Mouse (Mus musculus) forebrain, embryonic 12.5 days (tissue): ENCODE results near the gene Kcnab3. TPM values are rescaled to one million over a fixed set of nuclear protein-coding genes. Genes with fewer than 3 reads are reported as not detected.
"Not testable (repeated sequence)": the region's sequence is repeated elsewhere in the genome, so short reads cannot be mapped to it uniquely, and the experiment has no call there.

Source experiments
- ATAC-seq: fragments of 200-750 bp; cut with Nextera tagmentation; 2 replicates; pipeline ENCODE4 v1.8.0; 2017; ENCODE audit warnings: moderate TSS enrichment; ENCODE audit not compliant: low FRiP score
- H3K27ac ChIP-seq: fragments of 300-500 bp; sonication (generic); 2 replicates; pipeline ENCODE4 v1.5.1; 2016; ENCODE audit warnings: mild to moderate bottlenecking
- H3K27me3 ChIP-seq: fragments of 300-500 bp; sonication (generic); 2 replicates; pipeline ENCODE4 v1.6.1; 2016; ENCODE audit warnings: mild to moderate bottlenecking
- H3K36me3 ChIP-seq: fragments of 300-500 bp; sonication (generic); replicated peaks from 2 replicates; pipeline ENCODE4 v1.6.1; 2016; ENCODE audit warnings: mild to moderate bottlenecking
- H3K4me1 ChIP-seq: fragments of 300-500 bp; sonication (generic); 2 replicates; pipeline ENCODE4 v1.6.1; 2016
- H3K4me2 ChIP-seq: fragments of 300-500 bp; sonication (generic); 2 replicates; pipeline ENCODE4 v1.6.1; 2016; ENCODE audit warnings: mild to moderate bottlenecking, moderate library complexity
- H3K4me3 ChIP-seq: fragments of 300-500 bp; sonication (generic); replicated peaks from 2 replicates; pipeline ENCODE4 v1.5.1; 2016; ENCODE audit warnings: mild to moderate bottlenecking
- H3K9ac ChIP-seq: fragments of 300-500 bp; sonication (generic); 2 replicates; pipeline ENCODE4 v1.6.1; 2016; ENCODE audit warnings: mild to moderate bottlenecking
- H3K9me3 ChIP-seq: fragments of 300-500 bp; sonication (generic); 2 replicates; pipeline ENCODE4 v1.6.1; 2016
- WGBS: fragments of 180-500 bp; shearing (Covaris S2); methylation state at CpG from one replicate; pipeline ENCODE4 v1.1.7; 2016; 5-methylcytosine and 5-hydroxymethylcytosine counted together
- polyA plus RNA-seq: library from polyadenylated mRNA; unstranded; fragments of >200 nt; fragmentation: Nextera tagmentation; extraction: Ambion mirVana; gene quantifications from 2 replicates; pipeline ENCODE4 v1.2.1, GENCODE M21; 2016

Gene Kcnab3
- polyA plus RNA-seq: 5.1 and 5.5 TPM in 2 replicates

DNA sequence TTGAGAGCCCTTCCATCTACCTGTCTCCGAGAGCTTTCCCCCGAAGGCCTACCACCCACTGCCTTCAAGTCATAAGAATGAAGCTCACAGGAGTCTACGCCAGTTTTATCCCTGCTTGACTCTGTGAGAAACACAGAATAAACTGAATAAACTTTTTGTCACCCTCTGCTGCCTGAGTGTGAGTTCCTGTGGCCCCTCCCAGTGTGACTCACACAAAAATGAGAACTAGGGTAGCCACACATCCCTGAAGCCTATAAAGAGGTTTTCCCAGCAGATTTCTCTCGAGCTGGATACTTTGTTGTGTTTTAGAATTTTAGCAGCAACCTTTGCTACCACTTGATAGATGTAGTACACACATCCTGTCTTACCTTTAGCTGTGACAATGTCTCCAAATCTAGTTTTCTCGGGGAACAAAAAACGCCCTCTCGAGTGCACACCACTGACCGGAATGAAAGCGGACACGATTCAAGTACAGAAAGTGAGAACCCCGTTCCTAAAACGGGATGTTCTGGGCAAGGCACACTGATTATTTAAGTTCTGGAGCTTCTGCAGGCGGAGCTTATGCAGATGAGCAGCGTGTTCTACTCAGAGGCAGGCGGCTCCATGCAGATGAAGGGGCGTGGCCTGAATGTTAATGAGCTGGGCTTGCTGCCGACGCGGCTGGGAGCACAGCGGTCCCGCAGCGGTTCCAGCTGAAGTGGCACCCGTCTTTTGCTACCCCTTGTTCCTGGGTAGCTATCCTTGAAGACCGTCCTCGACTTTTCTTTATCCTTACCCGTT lies at the start of gene Kcnab3:
Kcnab3 (plus strand) TSS at position 631 of the 780 bp plus-strand sequence.
- peak within 1 kb of the TSS; percentile 55 for H3K4me3 ChIP-seq
- 11% methylated on average over 26 of the region's 26 CpGs for WGBS
- H3K36me3 ChIP-seq: no peaks in the 10 kb centered on the region; the same call in 1 of the 2 replicates
- H3K27me3 ChIP-seq: peaks cover 42% of the 10 kb centered on the region
- H3K27ac ChIP-seq: peak within 1 kb of the TSS; percentile 33; the same call in 1 of the 2 replicates
- H3K9me3 ChIP-seq: no peaks in the 10 kb centered on the region
- peak; percentile 62; the same call in 1 of the 2 replicates for ATAC-seq
- peak within 1 kb of the TSS; percentile 75 for H3K9ac ChIP-seq
- H3K4me1 ChIP-seq: peaks cover 51% of the 10 kb centered on the region
- H3K4me2 ChIP-seq: peak within 1 kb of the TSS; percentile 95

DNA sequence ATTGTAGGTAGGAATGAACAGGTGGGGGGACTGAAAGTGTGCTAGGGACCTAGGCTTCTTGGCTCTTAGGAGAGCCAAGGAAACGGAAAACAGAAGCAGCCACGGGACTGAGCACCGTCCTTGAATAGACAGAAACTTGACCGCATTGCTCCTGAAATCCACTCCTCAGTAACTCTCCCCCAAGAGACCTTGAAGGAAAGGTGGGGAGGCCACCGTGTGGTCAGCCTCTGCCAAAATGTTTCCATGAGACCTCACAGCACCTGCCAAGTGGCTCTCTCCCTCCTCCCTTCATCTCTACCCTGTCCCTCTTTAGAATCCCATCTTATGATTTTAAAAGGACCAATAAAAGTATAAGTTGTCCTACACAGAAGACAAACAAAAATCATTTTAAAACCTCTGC lies 48.8 kb upstream of the Kcnab3 start:
- no peak overlapping the region for H3K4me2 ChIP-seq
- H3K4me1 ChIP-seq: no peaks in the 10 kb centered on the region
- no peak overlapping the region for H3K4me3 ChIP-seq
- no peaks in the 10 kb centered on the region for H3K36me3 ChIP-seq
- no peak for ATAC-seq
- WGBS: 67% methylated on average over 5 of the region's 5 CpGs
- H3K9me3 ChIP-seq: no peaks in the 10 kb centered on the region
- H3K27ac ChIP-seq: no peak overlapping the region
- no peaks in the 10 kb centered on the region for H3K27me3 ChIP-seq
- no peak overlapping the region for H3K9ac ChIP-seq

DNA sequence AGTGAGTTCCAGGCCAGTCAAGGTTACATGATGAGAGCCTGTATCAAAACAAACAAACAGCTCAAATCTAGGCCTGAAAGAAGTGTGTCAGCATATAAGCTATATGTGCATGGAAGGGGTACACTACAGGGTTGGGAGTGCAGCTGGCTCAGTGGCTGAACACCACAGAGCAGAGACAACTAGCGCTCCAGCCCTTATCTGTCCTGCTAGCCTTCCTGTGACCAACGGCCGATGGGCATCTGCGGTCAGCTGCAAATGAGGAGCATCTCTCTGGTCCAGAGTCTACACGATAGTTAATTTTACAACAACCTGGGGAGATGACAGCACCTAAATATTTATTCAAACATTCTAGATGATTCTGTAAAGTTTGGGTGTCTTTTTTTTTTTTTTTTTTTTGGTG lies 34.9 kb upstream of the Kcnab3 start:
- Histone ChIP-seq H3K4me3 (no peak overlapping the region), H3K36me3 (0 out of 2 replicates have a peak, but pooled peaks cover 3% of the 10 kb centered on the region), H3K4me2 (no peak overlapping the region), H3K9ac (no peak overlapping the region), H3K27me3 (no peaks in the 10 kb centered on the region), H3K9me3 (no peaks in the 10 kb centered on the region), H3K27ac (no peak overlapping the region), H3K4me1 (no peaks in the 10 kb centered on the region)
- ATAC-seq: no peak
- WGBS: 96% methylated on average over 5 of the region's 5 CpGs

DNA sequence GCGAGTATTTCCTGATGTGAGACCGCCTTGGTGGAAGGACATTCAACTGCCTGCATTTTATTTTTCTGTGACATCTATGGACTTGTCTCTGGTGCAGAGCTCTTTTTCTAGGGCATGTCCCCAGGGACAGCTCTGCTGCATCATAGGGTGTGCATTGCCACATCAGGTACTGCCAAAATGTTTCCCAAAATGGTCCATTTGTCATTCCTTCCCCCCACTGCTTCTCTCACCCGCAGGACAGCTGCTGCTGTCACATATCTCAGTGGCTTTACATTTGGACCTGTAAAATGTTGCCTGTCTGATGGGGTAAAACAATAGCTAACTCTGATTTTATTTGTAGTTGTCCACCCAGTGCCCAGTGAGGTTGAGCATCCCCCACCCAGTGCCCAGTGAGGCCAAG lies 30.8 kb upstream of the Kcnab3 start:
- Histone ChIP-seq H3K4me2 (no peak overlapping the region), H3K36me3 (peaks cover 35% of the 10 kb centered on the region), H3K9me3 (no peaks in the 10 kb centered on the region), H3K4me1 (no peaks in the 10 kb centered on the region; the same call in 1 of the 2 replicates), H3K27ac (no peak overlapping the region), H3K9ac (no peak overlapping the region), H3K27me3 (no peaks in the 10 kb centered on the region), H3K4me3 (no peak overlapping the region)
- WGBS: 95% methylated on average over 3 of the region's 3 CpGs
- ATAC-seq: no peak

DNA sequence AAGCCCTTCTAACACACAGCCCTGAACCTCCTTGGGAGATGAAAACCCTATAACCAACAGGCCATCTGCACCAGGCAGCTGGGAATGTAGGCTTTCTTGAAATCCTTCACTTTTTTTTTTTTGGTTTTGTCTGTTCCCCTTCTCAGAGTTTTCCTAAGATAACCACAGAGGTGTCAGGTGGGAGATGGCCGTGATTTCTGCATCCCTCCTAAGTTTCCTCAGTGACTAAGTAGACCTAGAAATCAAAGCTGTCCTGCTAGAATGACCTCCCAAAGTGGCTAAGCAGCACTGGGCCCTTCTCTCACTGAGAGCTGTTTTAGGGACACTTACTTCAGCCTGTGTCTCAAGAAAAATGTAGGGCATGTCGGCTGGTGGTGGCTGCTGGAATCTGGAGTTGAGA lies 28.3 kb upstream of the Kcnab3 start:
- no peak overlapping the region for H3K9ac ChIP-seq
- H3K36me3 ChIP-seq: peaks cover 57% of the 10 kb centered on the region
- H3K4me2 ChIP-seq: no peak overlapping the region
- 79% methylated on average over 2 of the region's 2 CpGs for WGBS
- H3K4me1 ChIP-seq: no peaks in the 10 kb centered on the region; the same call in 1 of the 2 replicates
- no peaks in the 10 kb centered on the region for H3K9me3 ChIP-seq
- no peak overlapping the region for H3K4me3 ChIP-seq
- H3K27ac ChIP-seq: no peak overlapping the region
- H3K27me3 ChIP-seq: no peaks in the 10 kb centered on the region
- ATAC-seq: no peak

DNA sequence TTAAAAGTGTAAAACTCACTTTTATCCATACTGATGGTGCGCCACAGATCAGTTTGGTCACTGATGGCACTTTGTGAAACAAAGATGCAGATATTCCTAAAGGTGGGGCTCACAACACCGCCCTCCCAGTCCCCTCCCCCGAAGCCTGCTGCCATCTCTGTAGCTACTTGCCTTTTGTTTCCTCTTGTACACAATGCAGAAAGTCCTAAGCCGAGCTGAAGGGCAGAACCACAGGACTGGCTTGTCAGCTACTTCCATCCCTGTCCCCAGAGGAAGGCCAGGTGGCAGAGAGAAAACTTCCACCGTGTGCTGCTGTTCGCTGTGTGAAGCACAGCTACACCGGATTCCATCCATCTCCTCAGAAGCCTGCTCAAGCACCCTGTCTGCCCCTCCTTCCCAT lies 27.8 kb upstream of the Kcnab3 start:
- Histone ChIP-seq H3K9ac (no peak overlapping the region), H3K4me2 (no peak overlapping the region), H3K36me3 (peaks cover 61% of the 10 kb centered on the region), H3K4me1 (no peaks in the 10 kb centered on the region; the same call in 1 of the 2 replicates), H3K27ac (no peak overlapping the region), H3K4me3 (no peak overlapping the region), H3K9me3 (no peaks in the 10 kb centered on the region), H3K27me3 (no peaks in the 10 kb centered on the region)
- 74% methylated on average over 7 of the region's 7 CpGs for WGBS
- no peak for ATAC-seq

DNA sequence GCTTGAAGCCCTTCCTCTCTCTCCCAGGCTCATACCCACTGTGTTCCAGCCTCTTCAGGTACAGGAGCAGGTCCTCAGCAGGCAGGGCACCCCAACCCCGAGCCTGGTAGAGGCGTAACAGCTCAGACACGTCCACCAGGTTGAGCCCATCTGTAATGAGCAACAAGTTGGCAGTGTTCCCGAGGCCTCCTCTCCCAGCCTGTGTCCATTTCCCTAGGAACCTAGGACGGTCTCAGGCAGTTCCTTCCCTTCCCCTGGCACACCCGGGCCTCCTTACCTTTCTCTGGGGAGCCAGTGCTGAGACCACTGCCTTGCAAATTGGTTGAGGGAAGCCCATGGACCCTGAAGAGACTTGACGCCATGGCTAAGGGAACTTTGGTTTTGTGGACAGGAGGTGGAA lies 23.2 kb upstream of the Kcnab3 start:
- no peak for ATAC-seq
- Histone ChIP-seq H3K9ac (no peak overlapping the region), H3K36me3 (peaks cover 93% of the 10 kb centered on the region), H3K9me3 (no peaks in the 10 kb centered on the region), H3K27me3 (no peaks in the 10 kb centered on the region), H3K4me1 (no peaks in the 10 kb centered on the region; the same call in 1 of the 2 replicates), H3K4me3 (no peak overlapping the region), H3K27ac (no peak overlapping the region), H3K4me2 (no peak overlapping the region)
- WGBS: 92% methylated on average over 7 of the region's 7 CpGs

DNA sequence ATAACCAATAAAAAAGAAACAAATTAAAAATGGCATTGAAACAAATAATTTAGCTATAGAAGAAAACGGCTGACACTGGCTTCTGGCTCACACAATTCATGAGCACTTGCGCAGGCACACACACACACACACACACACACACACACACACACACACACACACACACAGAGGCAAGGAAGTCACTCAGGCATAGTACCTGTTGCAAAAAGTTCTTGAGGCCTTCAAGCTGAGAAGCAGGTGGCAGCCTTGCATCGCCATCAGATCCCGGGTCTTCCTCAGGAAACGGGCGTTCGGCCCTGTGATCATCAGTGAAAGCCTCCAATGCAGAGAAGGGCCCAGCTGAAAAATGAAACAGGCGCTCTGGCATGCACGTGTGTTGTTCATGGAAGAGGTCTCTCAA lies 20.8 kb upstream of the Kcnab3 start:
- ATAC-seq: no peak
- WGBS: 91% methylated on average over 9 of the region's 9 CpGs
- Histone ChIP-seq H3K4me1 (no peaks in the 10 kb centered on the region), H3K36me3 (peaks cover 95% of the 10 kb centered on the region), H3K4me3 (no peak overlapping the region), H3K27ac (no peak overlapping the region), H3K27me3 (no peaks in the 10 kb centered on the region), H3K4me2 (no peak overlapping the region), H3K9me3 (no peaks in the 10 kb centered on the region), H3K9ac (no peak overlapping the region)

DNA sequence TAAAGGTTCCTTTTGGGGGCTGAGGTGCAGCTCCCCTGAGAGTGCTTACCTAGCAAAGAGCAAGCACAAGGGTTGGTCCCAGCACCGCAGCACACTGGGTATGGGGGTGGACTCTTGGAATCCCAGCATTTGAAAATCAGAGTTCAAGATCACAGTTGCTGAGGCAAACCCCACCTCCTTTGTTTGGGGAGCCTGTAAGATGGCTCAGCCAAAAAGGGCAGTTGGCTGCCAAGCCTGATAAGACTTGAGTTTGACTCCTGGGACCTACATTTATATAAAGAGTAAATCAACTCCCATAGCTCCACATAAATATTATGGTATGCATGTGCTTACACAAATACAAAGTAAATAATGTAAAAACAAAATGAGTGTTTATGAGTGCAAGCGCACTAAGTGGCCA lies 20.0 kb upstream of the Kcnab3 start:
- Histone ChIP-seq H3K9ac (no peak overlapping the region), H3K4me1 (no peaks in the 10 kb centered on the region), H3K9me3 (no peaks in the 10 kb centered on the region), H3K27me3 (no peaks in the 10 kb centered on the region), H3K36me3 (peaks cover 96% of the 10 kb centered on the region), H3K4me3 (no peak overlapping the region), H3K4me2 (no peak overlapping the region), H3K27ac (no peak overlapping the region)
- no peak for ATAC-seq
- WGBS: 95% methylated on average over 2 of the region's 2 CpGs

DNA sequence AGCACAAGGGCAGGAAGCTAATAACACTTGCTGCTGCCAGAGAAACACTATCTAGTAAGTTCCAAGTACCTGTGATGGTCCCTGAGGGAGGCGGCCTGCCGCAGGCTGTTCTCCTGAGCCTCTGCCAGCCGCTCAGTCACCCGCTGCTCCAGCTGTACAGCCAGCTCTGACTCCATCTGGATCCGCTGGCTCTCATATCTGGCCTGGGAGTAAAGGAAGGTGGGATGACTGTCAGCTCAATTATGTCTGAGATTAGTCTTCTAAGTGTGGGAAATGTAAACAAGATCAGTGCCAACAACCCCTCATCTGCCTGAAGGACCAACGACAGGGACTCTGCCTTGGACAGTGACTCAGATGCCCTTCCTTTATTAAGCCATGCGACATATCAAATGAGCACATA lies 14.8 kb upstream of the Kcnab3 start:
- H3K36me3 ChIP-seq: peaks cover 90% of the 10 kb centered on the region
- H3K27me3 ChIP-seq: no peaks in the 10 kb centered on the region
- no peak overlapping the region for H3K9ac ChIP-seq
- H3K9me3 ChIP-seq: no peaks in the 10 kb centered on the region
- H3K4me3 ChIP-seq: no peak overlapping the region
- 82% methylated on average over 7 of the region's 7 CpGs for WGBS
- no peak overlapping the region for H3K27ac ChIP-seq
- H3K4me1 ChIP-seq: no peaks in the 10 kb centered on the region
- no peak overlapping the region for H3K4me2 ChIP-seq
- no peak for ATAC-seq

DNA sequence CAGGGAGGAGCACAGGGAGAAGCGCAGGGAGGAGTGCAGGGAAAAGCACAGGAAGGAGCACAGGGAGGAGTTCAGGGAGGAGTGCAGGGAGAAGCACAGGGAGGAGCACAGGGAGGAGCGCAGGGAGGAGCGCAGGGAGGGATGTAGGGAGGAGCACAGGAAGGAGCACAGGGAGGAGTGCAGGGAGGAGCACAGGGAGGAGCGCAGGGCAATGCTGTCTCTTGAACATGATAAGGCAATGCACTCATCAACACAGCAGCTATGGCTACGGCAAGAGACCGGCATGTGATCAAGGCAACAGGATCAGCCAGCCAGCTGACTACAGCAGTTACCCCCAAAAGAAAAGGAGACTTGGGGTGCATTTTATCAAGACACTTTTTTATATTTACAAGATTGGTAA lies 9.7 kb upstream of the Kcnab3 start:
- Histone ChIP-seq H3K4me1 (peaks cover 4% of the 10 kb centered on the region), H3K9ac (no peak overlapping the region), H3K4me2 (no peak overlapping the region), H3K36me3 (peaks cover 76% of the 10 kb centered on the region), H3K9me3 (no peaks in the 10 kb centered on the region), H3K27me3 (no peaks in the 10 kb centered on the region), H3K27ac (no peak overlapping the region), H3K4me3 (no peak overlapping the region)
- WGBS: 97% methylated on average over 6 of the region's 6 CpGs
- ATAC-seq: no peak

DNA sequence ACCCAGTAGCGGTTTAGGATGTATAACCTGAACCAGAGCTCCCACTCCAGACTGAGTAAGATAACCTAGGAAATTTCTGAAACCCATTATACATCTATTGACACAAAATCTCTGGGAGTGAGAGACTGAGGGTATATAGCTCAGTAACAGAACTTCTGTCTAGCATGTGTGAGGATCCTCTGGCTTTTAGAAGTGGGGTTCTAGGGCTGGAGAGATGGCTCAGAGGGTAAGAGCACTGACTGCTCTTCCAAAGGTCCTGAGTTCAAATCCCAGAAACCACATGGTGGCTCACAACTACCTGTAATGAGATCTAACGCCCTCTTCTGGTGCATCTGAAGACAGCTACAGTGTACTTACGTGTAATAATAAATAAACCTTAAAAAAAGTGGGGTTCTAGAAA lies 8.1 kb upstream of the Kcnab3 start:
- H3K9me3 ChIP-seq, H3K4me2 ChIP-seq, H3K9ac ChIP-seq, H3K27me3 ChIP-seq, H3K27ac ChIP-seq, H3K4me3 ChIP-seq, ATAC-seq: not testable (repeated sequence)
- H3K36me3 ChIP-seq: peaks cover 65% of the 10 kb centered on the region
- 92% methylated on average over 3 of the region's 3 CpGs for WGBS
- H3K4me1 ChIP-seq: peaks cover 19% of the 10 kb centered on the region

DNA sequence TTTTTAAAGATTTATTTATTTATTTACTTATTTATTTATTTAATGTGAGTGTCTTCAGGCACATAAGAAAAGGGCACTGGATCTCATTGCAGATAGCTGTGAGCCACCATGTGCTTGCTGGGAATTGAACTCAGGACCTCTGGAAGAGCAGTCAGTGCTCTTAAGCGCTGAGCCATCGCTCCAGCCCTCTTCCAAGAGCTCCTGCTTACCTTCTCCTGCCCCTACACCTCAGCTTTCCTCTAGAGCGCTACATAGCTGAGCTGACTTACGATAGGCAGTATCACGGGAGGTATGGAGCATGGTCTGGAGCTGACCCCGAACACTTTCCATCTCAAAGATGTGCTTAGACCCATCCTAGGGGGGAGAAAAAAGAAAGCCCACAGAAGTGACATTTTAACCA lies 4.5 kb upstream of the Kcnab3 start:
- no peak for ATAC-seq
- H3K27ac ChIP-seq: 0 out of 2 replicates have a peak overlapping the region, but pooled peaks have one; percentile 1

More for the DNA sequence above, 4.5 kb upstream of the Kcnab3 start:
- Histone ChIP-seq H3K9me3 (no peaks in the 10 kb centered on the region), H3K9ac (peak overlapping the region; percentile 85; the same call in 1 of the 2 replicates), H3K4me1 (peaks cover 43% of the 10 kb centered on the region), H3K4me2 (peak overlapping the region; percentile 79), H3K27me3 (peaks cover 3% of the 10 kb centered on the region), H3K36me3 (peaks cover 36% of the 10 kb centered on the region), H3K4me3 (no peak overlapping the region)
- 96% methylated on average over 6 of the region's 6 CpGs for WGBS
